Mouse (Mus musculus) stomach, postnatal 0 days (tissue): ENCODE measurements at regions not wholly inside any gene's neighbourhood (a gene's known extent, or its start where the extent isn't known, plus 50 kb on each side); places are given as distances from the start of the nearest gene placed in this dataset.

ENCODE experiments used
- ATAC-seq: fragments of 200-750 bp; cut with Nextera tagmentation; 2 replicates; pipeline ENCODE4 v1.8.0; 2017; ENCODE audit not compliant: low FRiP score, low TSS enrichment
- DNase-seq: peaks from one replicate; pipeline ENCODE4 v3.0.0-alpha.2; 2016; ENCODE audit warnings: low spot score
- H3K27ac ChIP-seq: fragments of 300-500 bp; sonication (generic); replicated peaks from 2 replicates; pipeline ENCODE4 v1.5.1; 2014; ENCODE audit warnings: mild to moderate bottlenecking, control low read depth
- H3K27me3 ChIP-seq: fragments of 300-500 bp; sonication (generic); 2 replicates; pipeline ENCODE4 v1.6.1; 2014; ENCODE audit warnings: low read length; ENCODE audit not compliant: control insufficient read depth, insufficient read depth
- H3K36me3 ChIP-seq: fragments of 300-500 bp; sonication (generic); 2 replicates; pipeline ENCODE4 v1.6.1; 2014; ENCODE audit warnings: low read length, mixed read lengths; ENCODE audit not compliant: control insufficient read depth, insufficient read depth
- H3K4me1 ChIP-seq: fragments of 300-500 bp; sonication (generic); replicated peaks from 2 replicates; pipeline ENCODE4 v1.6.1; 2014; ENCODE audit warnings: antibody characterized with exemption; ENCODE audit not compliant: control insufficient read depth, insufficient read depth
- H3K4me2 ChIP-seq: fragments of 300-500 bp; sonication (generic); replicated peaks from 2 replicates; pipeline ENCODE4 v1.6.1; 2014; ENCODE audit warnings: low read depth, mild to moderate bottlenecking, control low read depth, moderate library complexity
- H3K4me3 ChIP-seq: fragments of 300-500 bp; sonication (generic); 2 replicates; pipeline ENCODE4 v1.5.1; 2014; ENCODE audit warnings: low read depth, low read length, control low read depth
- H3K9ac ChIP-seq: fragments of 300-500 bp; sonication (generic); 2 replicates; pipeline ENCODE4 v1.6.1; 2014; ENCODE audit warnings: mild to moderate bottlenecking, low read length, control low read depth, mixed read lengths
- H3K9me3 ChIP-seq: fragments of 300-500 bp; sonication (generic); 2 replicates; pipeline ENCODE4 v1.6.1; 2016; ENCODE audit warnings: low read length; ENCODE audit not compliant: control insufficient read depth
- CTCF ChIP-seq: IDR thresholded peaks from 2 replicates; pipeline ENCODE4 v1.5.1; 2016; ENCODE audit warnings: antibody characterized with exemption, low read depth, mild to moderate bottlenecking, moderate library complexity
- EP300 ChIP-seq: optimal IDR thresholded peaks from 2 replicates; pipeline ENCODE3; 2016; ENCODE audit warnings: antibody characterized with exemption
- WGBS: fragments of 180-500 bp; shearing (Covaris S2); extraction: QIAGEN DNeasy Blood & Tissue Kit; methylation state at CpG from one replicate; pipeline ENCODE4 v1.1.7; 2014; 5-methylcytosine and 5-hydroxymethylcytosine counted together

GRCm38 (mm10) chr9:94238565-94238964 is 299.3 kb downstream of the 1190002N15Rik start:
- Histone ChIP-seq H3K9ac (no peak overlapping the region), H3K36me3 (no peaks in the 10 kb centered on the region), H3K4me3 (no peak overlapping the region), H3K27me3 (no peaks in the 10 kb centered on the region), H3K4me2 (no peak overlapping the region), H3K4me1 (no peaks in the 10 kb centered on the region), H3K27ac (no peak overlapping the region), H3K9me3 (no peaks in the 10 kb centered on the region)
- TF ChIP-seq EP300 (no peak), CTCF (no peak)
- ATAC-seq = no peak
- DNase-seq = no peak

- no peak for ATAC-seq
- Histone ChIP-seq H3K4me3 (no peak overlapping the region), H3K27me3 (no peaks in the 10 kb centered on the region), H3K9me3 (no peaks in the 10 kb centered on the region), H3K36me3 (no peaks in the 10 kb centered on the region), H3K9ac (no peak overlapping the region), H3K4me2 (no peak overlapping the region), H3K27ac (no peak overlapping the region), H3K4me1 (no peaks in the 10 kb centered on the region)
- no peak for TF ChIP-seq EP300
- TF ChIP-seq CTCF = no peak
- WGBS = 75% methylated on average over 2 of the region's 2 CpGs
- no peak for DNase-seq
These were observed 308.3 kb downstream of the 1190002N15Rik start for GRCm38 (mm10) chr9:94229537-94229936.

- Histone ChIP-seq H3K4me3 (no peak overlapping the region), H3K4me1 (no peaks in the 10 kb centered on the region), H3K27ac (no peak overlapping the region), H3K36me3 (no peaks in the 10 kb centered on the region), H3K9me3 (no peaks in the 10 kb centered on the region), H3K9ac (no peak overlapping the region), H3K27me3 (no peaks in the 10 kb centered on the region), H3K4me2 (no peak overlapping the region)
- DNase-seq = no peak
- TF ChIP-seq EP300 (no peak), CTCF (peak; percentile 53)
- no peak for ATAC-seq
- 74% methylated on average over 2 of the region's 2 CpGs for WGBS
These were observed 318.8 kb downstream of the 1190002N15Rik start for GRCm38 (mm10) chr9:94219116-94219515.

GRCm38 (mm10) chr9:94216414-94217279 is 321.2 kb downstream of the 1190002N15Rik start:
- Histone ChIP-seq H3K9me3 (no peaks in the 10 kb centered on the region), H3K4me2 (no peak overlapping the region), H3K4me1 (no peaks in the 10 kb centered on the region), H3K27me3 (no peaks in the 10 kb centered on the region), H3K36me3 (no peaks in the 10 kb centered on the region), H3K4me3 (no peak overlapping the region), H3K9ac (no peak overlapping the region), H3K27ac (no peak overlapping the region)
- 71% methylated on average over 8 of the region's 8 CpGs for WGBS
- DNase-seq = no peak
- TF ChIP-seq CTCF (no peak), EP300 (no peak)
- ATAC-seq = no peak

GRCm38 (mm10) chr9:94210467-94211249 is 327.2 kb downstream of the 1190002N15Rik start:
- H3K4me3 ChIP-seq = no peak overlapping the region
- TF ChIP-seq EP300 = no peak
- no peak for TF ChIP-seq CTCF
- ATAC-seq (no peak), DNase-seq (no peak)
- H3K36me3 ChIP-seq = no peaks in the 10 kb centered on the region
- no peaks in the 10 kb centered on the region for H3K9me3 ChIP-seq
- no peak overlapping the region for H3K4me2 ChIP-seq
- H3K27me3 ChIP-seq = no peaks in the 10 kb centered on the region
- no peak overlapping the region for H3K9ac ChIP-seq
- WGBS = 27% methylated on average over 9 of the region's 9 CpGs
- no peaks in the 10 kb centered on the region for H3K4me1 ChIP-seq
- H3K27ac ChIP-seq = no peak overlapping the region

GRCm38 (mm10) chr9:94208987-94209386 is 328.9 kb downstream of the 1190002N15Rik start:
- H3K4me1 ChIP-seq = no peaks in the 10 kb centered on the region
- DNase-seq (no peak), ATAC-seq (no peak)
- H3K9ac ChIP-seq = no peak overlapping the region
- no peak overlapping the region for H3K4me3 ChIP-seq
- 82% methylated on average over 3 of the region's 3 CpGs for WGBS
- H3K36me3 ChIP-seq = no peaks in the 10 kb centered on the region
- no peaks in the 10 kb centered on the region for H3K27me3 ChIP-seq
- H3K27ac ChIP-seq = no peak overlapping the region
- TF ChIP-seq EP300 = no peak
- no peak for TF ChIP-seq CTCF
- no peaks in the 10 kb centered on the region for H3K9me3 ChIP-seq
- no peak overlapping the region for H3K4me2 ChIP-seq
